Mouse (Mus musculus): ENCODE results near the gene Washc4. TPM values are rescaled to one million over a fixed set of nuclear protein-coding genes. Genes with fewer than 3 reads are reported as not detected.

Gene Washc4
- polyA plus RNA-seq, 2 experiments = 16.4 to 36.2 TPM

- TF ChIP-seq POLR2A (IDR thresholded peaks at IDR 0.05; ENCODE audit: borderline replicate concordance, extremely low read depth, insufficient read depth, insufficient read length) = no peak
- no peak for DNase-seq (ENCODE audit: low spot score)
- Histone ChIP-seq H3K4me1 (ENCODE audit: control insufficient read depth, insufficient read depth, low read length) (no peaks in the 10 kb centered on the region), H3K27me3 (ENCODE audit: control insufficient read depth, insufficient read depth, low read length) (no peaks in the 10 kb centered on the region), H3K27ac (replicated peaks; ENCODE audit: low read depth, low read length) (no peak overlapping the region), H3K9ac (ENCODE audit: low read depth, low read length, severe bottlenecking) (no peak overlapping the region), H3K4me3 (replicated peaks; ENCODE audit: low read length) (no peak overlapping the region), H3K4me2 (replicated peaks; ENCODE audit: low read depth, low read length, severe bottlenecking) (no peak overlapping the region), H3K9me3 (ENCODE audit: control insufficient read depth, low read length) (no peaks in the 10 kb centered on the region), H3K36me3 (ENCODE audit: control insufficient read depth, insufficient read depth, low read length) (peaks cover 74% of the 10 kb centered on the region)
- WGBS = 92% methylated on average over 5 of the region's 5 CpGs
- ATAC-seq (ENCODE audit: low FRiP score, low read depth) = no peak
Measured at GRCm38 (mm10) chr10:83594526-83594925, 51.0 kb downstream of the Washc4 start.

- H3K4me3 ChIP-seq (replicated peaks; ENCODE audit: low read length) = no peak overlapping the region
- peaks cover 63% of the 10 kb centered on the region for H3K36me3 ChIP-seq (ENCODE audit: control insufficient read depth, insufficient read depth, low read length)
- H3K9ac ChIP-seq (ENCODE audit: low read depth, low read length, severe bottlenecking) = no peak overlapping the region
- no peaks in the 10 kb centered on the region for H3K27me3 ChIP-seq (ENCODE audit: control insufficient read depth, insufficient read depth, low read length)
- DNase-seq (ENCODE audit: low spot score) (no peak), ATAC-seq (ENCODE audit: low FRiP score, low read depth) (no peak)
- no peaks in the 10 kb centered on the region for H3K9me3 ChIP-seq (ENCODE audit: control insufficient read depth, low read length)
- no peak overlapping the region for H3K27ac ChIP-seq (replicated peaks; ENCODE audit: low read depth, low read length)
- no peak for TF ChIP-seq POLR2A (IDR thresholded peaks at IDR 0.05; ENCODE audit: borderline replicate concordance, extremely low read depth, insufficient read depth, insufficient read length)
- no peaks in the 10 kb centered on the region for H3K4me1 ChIP-seq (ENCODE audit: control insufficient read depth, insufficient read depth, low read length)
- WGBS = 84% methylated on average over 11 of the region's 11 CpGs
- no peak overlapping the region for H3K4me2 ChIP-seq (replicated peaks; ENCODE audit: low read depth, low read length, severe bottlenecking)
Measured at GRCm38 (mm10) chr10:83600650-83601049, 57.1 kb downstream of the Washc4 start.

- Histone ChIP-seq H3K4me1 (ENCODE audit: control insufficient read depth, insufficient read depth, low read length) (no peaks in the 10 kb centered on the region), H3K27ac (replicated peaks; ENCODE audit: low read depth, low read length) (no peak overlapping the region), H3K27me3 (ENCODE audit: control insufficient read depth, insufficient read depth, low read length) (no peaks in the 10 kb centered on the region), H3K36me3 (ENCODE audit: control insufficient read depth, insufficient read depth, low read length) (peaks cover 68% of the 10 kb centered on the region), H3K4me2 (replicated peaks; ENCODE audit: low read depth, low read length, severe bottlenecking) (no peak overlapping the region), H3K4me3 (replicated peaks; ENCODE audit: low read length) (no peak overlapping the region), H3K9me3 (ENCODE audit: control insufficient read depth, low read length) (no peaks in the 10 kb centered on the region), H3K9ac (ENCODE audit: low read depth, low read length, severe bottlenecking) (no peak overlapping the region)
- no peak for TF ChIP-seq POLR2A (IDR thresholded peaks at IDR 0.05; ENCODE audit: borderline replicate concordance, extremely low read depth, insufficient read depth, insufficient read length)
- DNase-seq (ENCODE audit: low spot score) (no peak), ATAC-seq (ENCODE audit: low FRiP score, low read depth) (no peak)
- WGBS = 86% methylated on average over 10 of the region's 10 CpGs
Measured at GRCm38 (mm10) chr10:83603956-83604564, 60.5 kb downstream of the Washc4 start.

GRCm38 (mm10) chr10:83605637-83606183, 62.2 kb downstream of the Washc4 start:
- no peak overlapping the region for H3K4me2 ChIP-seq (replicated peaks; ENCODE audit: low read depth, low read length, severe bottlenecking)
- H3K36me3 ChIP-seq (ENCODE audit: control insufficient read depth, insufficient read depth, low read length) = peaks cover 69% of the 10 kb centered on the region
- WGBS = 79% methylated on average over 8 of the region's 8 CpGs
- no peak for DNase-seq (ENCODE audit: low spot score)
- H3K9ac ChIP-seq (ENCODE audit: low read depth, low read length, severe bottlenecking) = no peak overlapping the region
- no peaks in the 10 kb centered on the region for H3K9me3 ChIP-seq (ENCODE audit: control insufficient read depth, low read length)
- TF ChIP-seq POLR2A (IDR thresholded peaks at IDR 0.05; ENCODE audit: borderline replicate concordance, extremely low read depth, insufficient read depth, insufficient read length) = no peak
- no peaks in the 10 kb centered on the region for H3K4me1 ChIP-seq (ENCODE audit: control insufficient read depth, insufficient read depth, low read length)
- ATAC-seq (ENCODE audit: low FRiP score, low read depth) = no peak
- H3K4me3 ChIP-seq (replicated peaks; ENCODE audit: low read length) = no peak overlapping the region
- no peak overlapping the region for H3K27ac ChIP-seq (replicated peaks; ENCODE audit: low read depth, low read length)
- H3K27me3 ChIP-seq (ENCODE audit: control insufficient read depth, insufficient read depth, low read length) = no peaks in the 10 kb centered on the region

GRCm38 (mm10) chr10:83607111-83607510, 63.6 kb downstream of the Washc4 start:
- no peaks in the 10 kb centered on the region for H3K27me3 ChIP-seq (ENCODE audit: control insufficient read depth, insufficient read depth, low read length)
- no peak overlapping the region for H3K27ac ChIP-seq (replicated peaks; ENCODE audit: low read depth, low read length)
- H3K4me3 ChIP-seq (replicated peaks; ENCODE audit: low read length) = no peak overlapping the region
- DNase-seq (ENCODE audit: low spot score) = no peak
- H3K9me3 ChIP-seq (ENCODE audit: control insufficient read depth, low read length) = no peaks in the 10 kb centered on the region
- ATAC-seq (ENCODE audit: low FRiP score, low read depth) = no peak
- no peak for TF ChIP-seq POLR2A (IDR thresholded peaks at IDR 0.05; ENCODE audit: borderline replicate concordance, extremely low read depth, insufficient read depth, insufficient read length)
- no peak overlapping the region for H3K9ac ChIP-seq (ENCODE audit: low read depth, low read length, severe bottlenecking)
- WGBS = 93% methylated on average over 3 of the region's 3 CpGs
- no peak overlapping the region for H3K4me2 ChIP-seq (replicated peaks; ENCODE audit: low read depth, low read length, severe bottlenecking)
- peaks cover 69% of the 10 kb centered on the region for H3K36me3 ChIP-seq (ENCODE audit: control insufficient read depth, insufficient read depth, low read length)
- H3K4me1 ChIP-seq (ENCODE audit: control insufficient read depth, insufficient read depth, low read length) = no peaks in the 10 kb centered on the region
